Mouse (Mus musculus): ENCODE data around the gene Iqub. TPM values are rescaled to one million over a fixed set of nuclear protein-coding genes. Genes with fewer than 3 reads are reported as not detected.

Iqub gene
- 2.6 and 2.8 TPM in 2 replicates for polyA plus RNA-seq (2016; fragmentation: Nextera tagmentation; extraction: Ambion mirVana)

GRCm38 (mm10) chr6:24514552-24515284 is at the start of gene Iqub:
TSS of gene Iqub (minus strand) at chr6:24515067.
- no peak within 1 kb of the TSS for H3K4me3 ChIP-seq
- no peaks in the 10 kb centered on the region for H3K27me3 ChIP-seq
- H3K9me3 ChIP-seq (replicated peaks): no peaks in the 10 kb centered on the region
- H3K4me1 ChIP-seq: peaks cover 8% of the 10 kb centered on the region
- peak within 1 kb of the TSS; percentile 27 for H3K4me2 ChIP-seq (replicated peaks)
- H3K36me3 ChIP-seq: peaks cover 15% of the 10 kb centered on the region
- 22% methylated on average over 13 of the region's 13 CpGs for WGBS
- H3K27ac ChIP-seq: no peak within 1 kb of the TSS
- peak; percentile 76 for ATAC-seq (ENCODE audit: low FRiP score)
- no peak within 1 kb of the TSS for H3K9ac ChIP-seq

- Histone ChIP-seq H3K4me1 (no peaks in the 10 kb centered on the region), H3K9ac (no peak overlapping the region), H3K27me3 (no peaks in the 10 kb centered on the region), H3K4me3 (no peak overlapping the region), H3K36me3 (no peaks in the 10 kb centered on the region), H3K9me3 (replicated peaks) (no peaks in the 10 kb centered on the region), H3K27ac (no peak overlapping the region), H3K4me2 (replicated peaks) (no peak overlapping the region)
- ATAC-seq (ENCODE audit: low FRiP score): no peak
- WGBS: 83% methylated on average over 9 of the region's 9 CpGs
Measured at GRCm38 (mm10) chr6:24564081-24564480, 49.2 kb upstream of the Iqub start.

GRCm38 (mm10) chr6:24555488-24555887 is 40.6 kb upstream of the Iqub start:
- Histone ChIP-seq H3K27ac (no peak overlapping the region), H3K9me3 (replicated peaks) (no peaks in the 10 kb centered on the region), H3K4me2 (replicated peaks) (no peak overlapping the region), H3K9ac (no peak overlapping the region), H3K27me3 (no peaks in the 10 kb centered on the region), H3K36me3 (no peaks in the 10 kb centered on the region), H3K4me1 (no peaks in the 10 kb centered on the region), H3K4me3 (no peak overlapping the region)
- 83% methylated on average over 2 of the region's 2 CpGs for WGBS
- no peak for ATAC-seq (ENCODE audit: low FRiP score)

- WGBS: 72% methylated on average over 11 of the region's 11 CpGs
- no peak for ATAC-seq (ENCODE audit: low FRiP score)
- H3K4me3 ChIP-seq: no peak overlapping the region
Measured at GRCm38 (mm10) chr6:24554427-24555086, 39.7 kb upstream of the Iqub start.

GRCm38 (mm10) chr6:24552046-24552445 is 37.2 kb upstream of the Iqub start:
- 81% methylated on average over 7 of the region's 7 CpGs for WGBS
- Histone ChIP-seq H3K9me3 (replicated peaks) (no peaks in the 10 kb centered on the region), H3K4me3 (no peak overlapping the region), H3K4me2 (replicated peaks) (no peak overlapping the region), H3K9ac (no peak overlapping the region), H3K27ac (no peak overlapping the region), H3K4me1 (no peaks in the 10 kb centered on the region), H3K27me3 (no peaks in the 10 kb centered on the region), H3K36me3 (no peaks in the 10 kb centered on the region)
- no peak for ATAC-seq (ENCODE audit: low FRiP score)

More at GRCm38 (mm10) chr6:24554427-24555086, 39.7 kb upstream of the Iqub start:
- no peaks in the 10 kb centered on the region for H3K36me3 ChIP-seq
- H3K4me1 ChIP-seq: no peaks in the 10 kb centered on the region
- H3K4me2 ChIP-seq (replicated peaks): no peak overlapping the region
- H3K9me3 ChIP-seq (replicated peaks): no peaks in the 10 kb centered on the region
- H3K9ac ChIP-seq: no peak overlapping the region
- no peak overlapping the region for H3K27ac ChIP-seq
- no peaks in the 10 kb centered on the region for H3K27me3 ChIP-seq

- Histone ChIP-seq H3K4me3 (no peak overlapping the region), H3K27ac (no peak overlapping the region), H3K4me2 (replicated peaks) (no peak overlapping the region), H3K9me3 (replicated peaks) (no peaks in the 10 kb centered on the region), H3K4me1 (no peaks in the 10 kb centered on the region), H3K9ac (no peak overlapping the region), H3K27me3 (no peaks in the 10 kb centered on the region), H3K36me3 (no peaks in the 10 kb centered on the region)
- ATAC-seq (ENCODE audit: low FRiP score): no peak
- 94% methylated on average over 2 of the region's 2 CpGs for WGBS
Measured at GRCm38 (mm10) chr6:24549801-24550200, 34.9 kb upstream of the Iqub start.

GRCm38 (mm10) chr6:24546716-24547420 is 32.0 kb upstream of the Iqub start:
- WGBS: 87% methylated on average over 1 of the region's 1 CpGs
- H3K4me2 ChIP-seq (replicated peaks): no peak overlapping the region
- H3K27me3 ChIP-seq: no peaks in the 10 kb centered on the region
- no peak overlapping the region for H3K9ac ChIP-seq
- no peaks in the 10 kb centered on the region for H3K4me1 ChIP-seq
- H3K4me3 ChIP-seq: no peak overlapping the region
- no peak for ATAC-seq (ENCODE audit: low FRiP score)
- no peaks in the 10 kb centered on the region for H3K9me3 ChIP-seq (replicated peaks)
- no peaks in the 10 kb centered on the region for H3K36me3 ChIP-seq
- H3K27ac ChIP-seq: no peak overlapping the region

- Histone ChIP-seq H3K4me1 (no peaks in the 10 kb centered on the region), H3K27me3 (no peaks in the 10 kb centered on the region), H3K4me2 (replicated peaks) (no peak overlapping the region), H3K27ac (no peak overlapping the region), H3K36me3 (no peaks in the 10 kb centered on the region), H3K9me3 (replicated peaks) (no peaks in the 10 kb centered on the region), H3K4me3 (no peak overlapping the region), H3K9ac (no peak overlapping the region)
- ATAC-seq (ENCODE audit: low FRiP score): no peak
- 71% methylated on average over 6 of the region's 6 CpGs for WGBS
Measured at GRCm38 (mm10) chr6:24543119-24543591, 28.3 kb upstream of the Iqub start.

GRCm38 (mm10) chr6:24542393-24542792 is 27.5 kb upstream of the Iqub start:
- no peak overlapping the region for H3K27ac ChIP-seq
- ATAC-seq (ENCODE audit: low FRiP score): no peak
- H3K36me3 ChIP-seq: no peaks in the 10 kb centered on the region
- H3K4me3 ChIP-seq: no peak overlapping the region
- H3K27me3 ChIP-seq: no peaks in the 10 kb centered on the region
- H3K4me2 ChIP-seq (replicated peaks): no peak overlapping the region
- H3K9me3 ChIP-seq (replicated peaks): no peaks in the 10 kb centered on the region
- no peaks in the 10 kb centered on the region for H3K4me1 ChIP-seq
- H3K9ac ChIP-seq: no peak overlapping the region

- H3K9me3 ChIP-seq (replicated peaks): no peaks in the 10 kb centered on the region
- ATAC-seq (ENCODE audit: low FRiP score): no peak
- no peak overlapping the region for H3K4me2 ChIP-seq (replicated peaks)
- H3K9ac ChIP-seq: no peak overlapping the region
- no peak overlapping the region for H3K4me3 ChIP-seq
- WGBS: 81% methylated on average over 4 of the region's 4 CpGs
- no peaks in the 10 kb centered on the region for H3K27me3 ChIP-seq
- H3K27ac ChIP-seq: no peak overlapping the region
- H3K4me1 ChIP-seq: no peaks in the 10 kb centered on the region
- H3K36me3 ChIP-seq: no peaks in the 10 kb centered on the region
Measured at GRCm38 (mm10) chr6:24540106-24540505, 25.2 kb upstream of the Iqub start.

GRCm38 (mm10) chr6:24538435-24538834 is 23.6 kb upstream of the Iqub start:
- no peaks in the 10 kb centered on the region for H3K4me1 ChIP-seq
- H3K27ac ChIP-seq: no peak overlapping the region
- H3K27me3 ChIP-seq: no peaks in the 10 kb centered on the region
- ATAC-seq (ENCODE audit: low FRiP score): no peak
- no peak overlapping the region for H3K4me2 ChIP-seq (replicated peaks)
- H3K9ac ChIP-seq: no peak overlapping the region
- 78% methylated on average over 3 of the region's 3 CpGs for WGBS
- no peak overlapping the region for H3K4me3 ChIP-seq
- no peaks in the 10 kb centered on the region for H3K36me3 ChIP-seq
- H3K9me3 ChIP-seq (replicated peaks): no peaks in the 10 kb centered on the region

- 88% methylated on average over 3 of the region's 3 CpGs for WGBS
- Histone ChIP-seq H3K9me3 (replicated peaks) (no peaks in the 10 kb centered on the region), H3K27ac (no peak overlapping the region), H3K36me3 (no peaks in the 10 kb centered on the region), H3K4me2 (replicated peaks) (no peak overlapping the region), H3K27me3 (no peaks in the 10 kb centered on the region), H3K4me1 (peaks cover 4% of the 10 kb centered on the region; the same call in 1 of the 2 replicates), H3K9ac (no peak overlapping the region), H3K4me3 (no peak overlapping the region)
- no peak for ATAC-seq (ENCODE audit: low FRiP score)
Measured at GRCm38 (mm10) chr6:24532804-24533203, 17.9 kb upstream of the Iqub start.

All from hindbrain, embryonic 12.5 days (tissue).